Comparison of ENCODE assay signal across 10 mouse cellular contexts in genomic region chr2:11776415-11776814, GRCm38 (mm10). TPM values are rescaled to one million over a fixed set of nuclear protein-coding genes. Genes with fewer than 3 reads are reported as not detected.
DNase-seq lines count a peak whose midpoint lies in the region; ATAC-seq and TF ChIP-seq lines count a peak whose summit lies in the region.
"Had no signal": no experiment of that assay in that cellular context is flagged by ENCODE, and none has a peak within 500 bp of the region (broad histone marks: within the 10 kb centered on the region; RNA-seq: fewer than 3 reads in every experiment).

No protein-coding gene starts in this region.

- H3K9ac ChIP-seq in embryonic facial prominence, embryonic 14.5 days (ENCODE audit: low read depth, low read length): peak overlapping the region; percentile 88
- H3K9ac ChIP-seq in neural tube, embryonic 15.5 days (replicated peaks): peak overlapping the region; percentile 91

- no peak overlapping the region for H3K27ac ChIP-seq in embryonic facial prominence, embryonic 14.5 days (replicated peaks; ENCODE audit: low read depth, low read length)
- peak overlapping the region; percentile 94 for H3K27ac ChIP-seq in limb, embryonic 10.5 days
- H3K27ac ChIP-seq in neural tube, embryonic 15.5 days (replicated peaks): peak overlapping the region; percentile 93; the same call in 1 of the 2 replicates

- no peak for TF ChIP-seq CTCF in lung, adult 2 months (IDR thresholded peaks at IDR 0.05; ENCODE audit: insufficient read depth, low read length)

- no peaks in the 10 kb centered on the region for H3K27me3 ChIP-seq in embryonic facial prominence, embryonic 14.5 days (replicated peaks; ENCODE audit: control insufficient read depth, insufficient read depth, low read length)
- no peaks in the 10 kb centered on the region for H3K27me3 ChIP-seq in limb, embryonic 10.5 days (ENCODE audit: low read depth, poor library complexity, severe bottlenecking)
- no peaks in the 10 kb centered on the region for H3K27me3 ChIP-seq in neural tube, embryonic 15.5 days (replicated peaks)

- WGBS in lung, adult 2 months: 33% methylated on average over 8 of the region's 8 CpGs
- 47% methylated on average over 8 of the region's 8 CpGs for WGBS in embryonic facial prominence, embryonic 14.5 days
- WGBS in limb, embryonic 10.5 days: 58% methylated on average over 8 of the region's 8 CpGs
- WGBS in neural tube, embryonic 15.5 days: 57% methylated on average over 8 of the region's 8 CpGs

- H3K9me3 ChIP-seq in embryonic facial prominence, embryonic 14.5 days (ENCODE audit: control insufficient read depth, low read length): no peaks in the 10 kb centered on the region
- H3K9me3 ChIP-seq in limb, embryonic 10.5 days (replicated peaks): no peaks in the 10 kb centered on the region
- no peaks in the 10 kb centered on the region for H3K9me3 ChIP-seq in neural tube, embryonic 15.5 days (replicated peaks)

- no peak for DNase-seq in lung, adult 2 months
- DNase-seq in lung, postnatal 10 days: no peak
- DNase-seq in embryonic facial prominence, embryonic 14.5 days (ENCODE audit: low spot score): no peak
- no peak for DNase-seq in limb, embryonic 10.5 days (ENCODE audit: low spot score)
- DNase-seq in cerebellum, adult 11 months: no peak
- DNase-seq in right cerebral cortex, postnatal 25 days: no peak
- no peak for DNase-seq in left cerebral cortex, postnatal 4 days
- DNase-seq: spleen, adult 18-20 months had no signal

- peak overlapping the region; percentile 64 for H3K4me2 ChIP-seq in embryonic facial prominence, embryonic 14.5 days (ENCODE audit: low read depth, low read length)
- H3K4me2 ChIP-seq in neural tube, embryonic 15.5 days: peak overlapping the region; percentile 77

- no peak for ATAC-seq in embryonic facial prominence, embryonic 14.5 days (ENCODE audit: low read depth)
- ATAC-seq in neural tube, embryonic 15.5 days (ENCODE audit: low FRiP score): no peak
- ATAC-seq: activated CD4-positive, CD25-positive, alpha-beta regulatory T cell, adult 4 months had no signal

- TF ChIP-seq POLR2A in lung, adult 2 months (IDR thresholded peaks at IDR 0.05; ENCODE audit: borderline replicate concordance, extremely low read depth, low read depth, low read length): no peak

- H3K36me3 ChIP-seq in embryonic facial prominence, embryonic 14.5 days (ENCODE audit: control insufficient read depth, insufficient read depth, low read length): peaks cover 18% of the 10 kb centered on the region
- H3K36me3 ChIP-seq in limb, embryonic 10.5 days: peaks cover 19% of the 10 kb centered on the region
- H3K36me3 ChIP-seq in neural tube, embryonic 15.5 days: peaks cover 12% of the 10 kb centered on the region

- peaks cover 3% of the 10 kb centered on the region for H3K4me1 ChIP-seq in lung, adult 2 months (ENCODE audit: control insufficient read depth, insufficient read depth, low read length)
- peaks cover 23% of the 10 kb centered on the region for H3K4me1 ChIP-seq in embryonic facial prominence, embryonic 14.5 days (ENCODE audit: control insufficient read depth, insufficient read depth, low read length)
- peaks cover 19% of the 10 kb centered on the region for H3K4me1 ChIP-seq in limb, embryonic 10.5 days
- peaks cover 57% of the 10 kb centered on the region for H3K4me1 ChIP-seq in neural tube, embryonic 15.5 days

- peak overlapping the region; percentile 84 for H3K4me3 ChIP-seq in lung, adult 2 months (replicated peaks; ENCODE audit: extremely low read depth, low read depth, low read length)
- H3K4me3 ChIP-seq in embryonic facial prominence, embryonic 14.5 days (ENCODE audit: low read depth, low read length): peak overlapping the region; percentile 87
- peak overlapping the region; percentile 90 for H3K4me3 ChIP-seq in limb, embryonic 10.5 days
- H3K4me3 ChIP-seq in neural tube, embryonic 15.5 days (replicated peaks): peak overlapping the region; percentile 86

- intact Hi-C loops in left cerebral cortex, postnatal 4 days (cut with DNase I): no loop called here

RNA-seq across cellular contexts. Expression of gene Fbh1, which starts 1.0 kb away (rescaled TPM):
- polyA plus RNA-seq in lung, adult 2 months (2012; rRNA removed): 34.2 and 44.9 TPM in 2 replicates
- 136 and 147 TPM in 2 replicates for polyA plus RNA-seq in embryonic facial prominence, embryonic 14.5 days (2014; fragmentation: Nextera tagmentation; extraction: Ambion mirVana)
- polyA plus RNA-seq in limb, embryonic 10.5 days (2016; fragmentation: Nextera tagmentation; extraction: Ambion mirVana): 98.9 and 118 TPM in 2 replicates
- 119 TPM in 2 replicates for polyA plus RNA-seq in neural tube, embryonic 15.5 days (2015; fragmentation: Nextera tagmentation; extraction: Ambion mirVana)
- 10 to 100 TPM; 78.1 to 82.0 TPM for total RNA-seq in left cerebral cortex, postnatal 4 days (2021)

RNA-seq across cellular contexts. Expression of gene Ankrd16, which starts 1.3 kb away (rescaled TPM):
- polyA plus RNA-seq in lung, adult 2 months (2012; rRNA removed): 41.7 and 53.1 TPM in 2 replicates
- polyA plus RNA-seq in embryonic facial prominence, embryonic 14.5 days (2014; fragmentation: Nextera tagmentation; extraction: Ambion mirVana): 22.0 and 24.5 TPM in 2 replicates
- 38.6 and 51.9 TPM in 2 replicates for polyA plus RNA-seq in limb, embryonic 10.5 days (2016; fragmentation: Nextera tagmentation; extraction: Ambion mirVana)
- polyA plus RNA-seq in neural tube, embryonic 15.5 days (2015; fragmentation: Nextera tagmentation; extraction: Ambion mirVana): 38.8 and 39.8 TPM in 2 replicates
- 10 to 100 TPM; 75.8 to 76.1 TPM for total RNA-seq in left cerebral cortex, postnatal 4 days (2021)
